Mouse (Mus musculus) stomach, postnatal 0 days (tissue): ENCODE measurements around the gene Epb41. TPM values are rescaled to one million over a fixed set of nuclear protein-coding genes. Genes with fewer than 3 reads are reported as not detected.

Experiments used
- ATAC-seq: fragments of 200-750 bp; cut with Nextera tagmentation; 2 replicates; pipeline ENCODE4 v1.8.0; 2017; ENCODE audit not compliant: low FRiP score, low TSS enrichment
- DNase-seq: peaks from one replicate; pipeline ENCODE4 v3.0.0-alpha.2; 2016; ENCODE audit warnings: low spot score
- H3K27ac ChIP-seq: fragments of 300-500 bp; sonication (generic); replicated peaks from 2 replicates; pipeline ENCODE4 v1.5.1; 2014; ENCODE audit warnings: mild to moderate bottlenecking, control low read depth
- H3K27me3 ChIP-seq: fragments of 300-500 bp; sonication (generic); 2 replicates; pipeline ENCODE4 v1.6.1; 2014; ENCODE audit warnings: low read length; ENCODE audit not compliant: control insufficient read depth, insufficient read depth
- H3K36me3 ChIP-seq: fragments of 300-500 bp; sonication (generic); 2 replicates; pipeline ENCODE4 v1.6.1; 2014; ENCODE audit warnings: low read length, mixed read lengths; ENCODE audit not compliant: control insufficient read depth, insufficient read depth
- H3K4me1 ChIP-seq: fragments of 300-500 bp; sonication (generic); replicated peaks from 2 replicates; pipeline ENCODE4 v1.6.1; 2014; ENCODE audit warnings: antibody characterized with exemption; ENCODE audit not compliant: control insufficient read depth, insufficient read depth
- H3K4me2 ChIP-seq: fragments of 300-500 bp; sonication (generic); replicated peaks from 2 replicates; pipeline ENCODE4 v1.6.1; 2014; ENCODE audit warnings: low read depth, mild to moderate bottlenecking, control low read depth, moderate library complexity
- H3K4me3 ChIP-seq: fragments of 300-500 bp; sonication (generic); 2 replicates; pipeline ENCODE4 v1.5.1; 2014; ENCODE audit warnings: low read depth, low read length, control low read depth
- H3K9ac ChIP-seq: fragments of 300-500 bp; sonication (generic); 2 replicates; pipeline ENCODE4 v1.6.1; 2014; ENCODE audit warnings: mild to moderate bottlenecking, low read length, control low read depth, mixed read lengths
- H3K9me3 ChIP-seq: fragments of 300-500 bp; sonication (generic); 2 replicates; pipeline ENCODE4 v1.6.1; 2016; ENCODE audit warnings: low read length; ENCODE audit not compliant: control insufficient read depth
- CTCF ChIP-seq: IDR thresholded peaks from 2 replicates; pipeline ENCODE4 v1.5.1; 2016; ENCODE audit warnings: antibody characterized with exemption, low read depth, mild to moderate bottlenecking, moderate library complexity
- EP300 ChIP-seq: optimal IDR thresholded peaks from 2 replicates; pipeline ENCODE3; 2016; ENCODE audit warnings: antibody characterized with exemption
- WGBS: fragments of 180-500 bp; shearing (Covaris S2); extraction: QIAGEN DNeasy Blood & Tissue Kit; methylation state at CpG from one replicate; pipeline ENCODE4 v1.1.7; 2014; 5-methylcytosine and 5-hydroxymethylcytosine counted together
- polyA plus RNA-seq: library from polyadenylated mRNA; unstranded; fragments of >200 nt; fragmentation: Nextera tagmentation; extraction: Ambion mirVana; gene quantifications from 2 replicates; pipeline ENCODE4 v1.2.1, GENCODE M21; 2015

Gene Epb41
- polyA plus RNA-seq, 1 experiment from 2014 or later, result 24.3 TPM

GRCm38 (mm10) chr4:131907912-131908311 lies 167.2 kb downstream of the Epb41 start:
- peaks cover 5% of the 10 kb centered on the region; the same call in 1 of the 2 replicates for H3K4me1 ChIP-seq
- H3K4me2 ChIP-seq, result no peak overlapping the region
- WGBS, result 84% methylated on average over 3 of the region's 3 CpGs
- H3K4me3 ChIP-seq, result no peak overlapping the region
- no peak for TF ChIP-seq EP300
- peak; percentile 61 for TF ChIP-seq CTCF
- no peak overlapping the region for H3K9ac ChIP-seq
- H3K9me3 ChIP-seq, result no peaks in the 10 kb centered on the region
- no peak overlapping the region for H3K27ac ChIP-seq
- no peaks in the 10 kb centered on the region for H3K27me3 ChIP-seq
- DNase-seq (no peak), ATAC-seq (no peak)
- no peaks in the 10 kb centered on the region for H3K36me3 ChIP-seq

- H3K27me3 ChIP-seq, result no peaks in the 10 kb centered on the region
- H3K4me3 ChIP-seq, result no peak overlapping the region
- ATAC-seq (peak; percentile 78), DNase-seq (peak; percentile 57)
- H3K9ac ChIP-seq, result no peak overlapping the region
- H3K4me2 ChIP-seq, result no peak overlapping the region
- TF ChIP-seq EP300 (no peak), CTCF (no peak)
- H3K27ac ChIP-seq, result no peak overlapping the region
- peaks cover 6% of the 10 kb centered on the region; the same call in 1 of the 2 replicates for H3K36me3 ChIP-seq
- 31% methylated on average over 6 of the region's 6 CpGs for WGBS
- no peaks in the 10 kb centered on the region for H3K9me3 ChIP-seq
- H3K4me1 ChIP-seq, result peaks cover 5% of the 10 kb centered on the region; the same call in 1 of the 2 replicates
Measured at GRCm38 (mm10) chr4:131906423-131906822, 168.7 kb downstream of the Epb41 start.

GRCm38 (mm10) chr4:131904478-131904877 lies 170.6 kb downstream of the Epb41 start:
- Histone ChIP-seq H3K9me3 (no peaks in the 10 kb centered on the region), H3K27ac (no peak overlapping the region), H3K4me1 (no peaks in the 10 kb centered on the region), H3K4me3 (no peak overlapping the region), H3K9ac (no peak overlapping the region), H3K27me3 (no peaks in the 10 kb centered on the region), H3K4me2 (no peak overlapping the region), H3K36me3 (peaks cover 24% of the 10 kb centered on the region)
- TF ChIP-seq EP300 (no peak), CTCF (peak; percentile 82)
- ATAC-seq (no peak), DNase-seq (peak; percentile 66)
- 65% methylated on average over 8 of the region's 8 CpGs for WGBS

- Histone ChIP-seq H3K9me3 (no peaks in the 10 kb centered on the region), H3K27ac (no peak overlapping the region), H3K4me2 (no peak overlapping the region), H3K4me3 (no peak overlapping the region), H3K4me1 (no peaks in the 10 kb centered on the region), H3K9ac (no peak overlapping the region), H3K36me3 (peaks cover 30% of the 10 kb centered on the region), H3K27me3 (no peaks in the 10 kb centered on the region)
- ATAC-seq (no peak), DNase-seq (no peak)
- TF ChIP-seq EP300 (no peak), CTCF (no peak)
- WGBS, result 89% methylated on average over 15 of the region's 15 CpGs
Measured at GRCm38 (mm10) chr4:131901090-131901489, 174.0 kb downstream of the Epb41 start.

- H3K4me3 ChIP-seq, result no peak overlapping the region
- H3K27me3 ChIP-seq, result no peaks in the 10 kb centered on the region
- ATAC-seq, result no peak
- WGBS, result 72% methylated on average over 6 of the region's 6 CpGs
- H3K9ac ChIP-seq, result no peak overlapping the region
- no peak for TF ChIP-seq EP300
- DNase-seq, result no peak
- H3K4me1 ChIP-seq, result no peaks in the 10 kb centered on the region
- H3K27ac ChIP-seq, result no peak overlapping the region
- peaks cover 30% of the 10 kb centered on the region for H3K36me3 ChIP-seq
- H3K9me3 ChIP-seq, result no peaks in the 10 kb centered on the region
- no peak overlapping the region for H3K4me2 ChIP-seq
Measured at GRCm38 (mm10) chr4:131899180-131899554, 176.0 kb downstream of the Epb41 start.

- no peak overlapping the region for H3K4me2 ChIP-seq
- no peaks in the 10 kb centered on the region for H3K4me1 ChIP-seq
- H3K27ac ChIP-seq, result no peak overlapping the region
- H3K36me3 ChIP-seq, result peaks cover 35% of the 10 kb centered on the region
- H3K9me3 ChIP-seq, result no peaks in the 10 kb centered on the region
- H3K27me3 ChIP-seq, result no peaks in the 10 kb centered on the region
- DNase-seq (no peak), ATAC-seq (no peak)
- no peak overlapping the region for H3K9ac ChIP-seq
- WGBS, result 86% methylated on average over 12 of the region's 12 CpGs
- TF ChIP-seq CTCF, result no peak
- no peak for TF ChIP-seq EP300
- H3K4me3 ChIP-seq, result no peak overlapping the region
Measured at GRCm38 (mm10) chr4:131898503-131899179, 176.5 kb downstream of the Epb41 start.
